Mouse (Mus musculus) small intestine, adult 2 months (tissue): ENCODE results near the gene Ubl3. TPM values are rescaled to one million over a fixed set of nuclear protein-coding genes. Genes with fewer than 3 reads are reported as not detected.

Experiments used
- H3K27ac ChIP-seq: fragments of 200-500 bp; 2 replicates; pipeline ENCODE4 v1.5.1; 2012; ENCODE audit warnings: low read depth, low read length, control low read depth, inconsistent platforms; ENCODE audit not compliant: insufficient read depth
- H3K27me3 ChIP-seq: fragments of 200-500 bp; 2 replicates; pipeline ENCODE4 v1.6.1; 2012; ENCODE audit warnings: mild to moderate bottlenecking, moderate library complexity, low read length, inconsistent platforms; ENCODE audit not compliant: control insufficient read depth, insufficient read depth
- H3K36me3 ChIP-seq: fragments of 200-500 bp; 2 replicates; pipeline ENCODE4 v1.6.1; 2012; ENCODE audit warnings: mild to moderate bottlenecking, low read length, control low read depth, inconsistent platforms; ENCODE audit not compliant: control insufficient read depth, insufficient read depth
- H3K4me1 ChIP-seq: fragments of 200-500 bp; 2 replicates; pipeline ENCODE4 v1.6.1; 2012; ENCODE audit warnings: low read length, inconsistent platforms, mixed read lengths; ENCODE audit not compliant: control insufficient read depth, insufficient read depth, insufficient read length
- H3K4me3 ChIP-seq: fragments of 200-500 bp; 2 replicates; pipeline ENCODE4 v1.5.1; 2012; ENCODE audit warnings: low read depth, mild to moderate bottlenecking, control low read depth, inconsistent platforms, low read length, moderate library complexity
- CTCF ChIP-seq: fragments of 200-500 bp; IDR thresholded peaks from 2 replicates; pipeline ENCODE4 v1.5.1; 2012; ENCODE audit warnings: low read depth, mild to moderate bottlenecking, control low read depth, inconsistent platforms, low read length, moderate library complexity, mixed read lengths; ENCODE audit not compliant: insufficient replicate concordance, insufficient read length; ENCODE audit errors: extremely low read depth
- POLR2A ChIP-seq: fragments of 200-500 bp; IDR thresholded peaks from 2 replicates; pipeline ENCODE4 v1.6.1; 2012; ENCODE audit warnings: low read depth, mild to moderate bottlenecking, control low read depth, inconsistent platforms, low read length, moderate library complexity
- WGBS: fragments of 180-500 bp; shearing (Covaris S2); methylation state at CpG from one replicate; pipeline ENCODE4 v1.1.7; 2018; 5-methylcytosine and 5-hydroxymethylcytosine counted together
- polyA plus RNA-seq: library from polyadenylated mRNA; depleted of rRNA; stranded (reverse); fragments of >200 nt; gene quantifications from 2 replicates; pipeline ENCODE4 v1.2.3, GENCODE M21; 2012

The Ubl3 gene
- polyA plus RNA-seq, 1 experiment, result 68.2 TPM

DNA sequence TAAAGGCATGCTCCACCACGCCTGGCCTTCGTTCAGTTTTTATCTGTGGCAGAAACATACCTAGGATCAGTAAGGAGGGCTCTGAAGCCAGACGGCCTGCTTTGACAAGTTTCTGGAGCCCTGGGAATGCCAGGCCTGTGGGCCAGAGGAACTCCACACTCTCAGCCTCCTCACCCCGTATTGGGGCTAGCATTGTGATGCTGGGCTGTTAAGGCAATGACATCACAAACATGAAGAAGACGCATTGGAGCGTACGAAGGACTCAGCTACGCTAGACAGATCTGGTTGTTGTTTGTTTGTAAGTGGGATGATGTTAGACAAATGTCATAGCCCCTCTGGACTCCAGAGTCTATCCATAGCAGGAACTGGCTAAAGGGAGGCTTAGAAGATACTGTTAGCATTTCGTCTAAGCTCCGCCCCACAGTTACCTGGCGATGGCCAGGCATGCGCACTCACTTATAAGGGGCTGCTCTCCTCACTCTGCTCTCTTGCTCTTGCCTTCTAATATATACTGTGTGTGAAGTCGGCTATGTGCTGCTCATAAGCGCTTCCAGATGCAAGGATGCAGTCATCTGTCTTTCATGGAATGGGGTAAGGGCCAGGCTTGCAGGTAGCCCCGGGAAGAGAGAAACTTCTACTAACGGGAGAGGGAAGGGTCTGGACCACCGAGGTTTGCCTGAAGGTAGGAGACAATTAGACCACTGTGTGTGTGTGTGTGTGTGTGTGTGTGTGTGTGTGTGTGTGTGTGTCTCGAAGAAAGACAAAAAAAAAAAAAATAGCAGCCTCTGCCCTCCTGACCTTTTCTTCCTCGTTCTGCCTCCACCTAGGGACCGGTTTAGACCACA is 38.2 kb upstream of the Ubl3 start:
- Histone ChIP-seq H3K4me1 (no peaks in the 10 kb centered on the region), H3K4me3 (no peak overlapping the region), H3K27ac (no peak overlapping the region), H3K27me3 (no peaks in the 10 kb centered on the region), H3K36me3 (no peaks in the 10 kb centered on the region)
- 63% methylated on average over 20 of the region's 20 CpGs for WGBS
- no peak for TF ChIP-seq CTCF
- no peak for TF ChIP-seq POLR2A

DNA sequence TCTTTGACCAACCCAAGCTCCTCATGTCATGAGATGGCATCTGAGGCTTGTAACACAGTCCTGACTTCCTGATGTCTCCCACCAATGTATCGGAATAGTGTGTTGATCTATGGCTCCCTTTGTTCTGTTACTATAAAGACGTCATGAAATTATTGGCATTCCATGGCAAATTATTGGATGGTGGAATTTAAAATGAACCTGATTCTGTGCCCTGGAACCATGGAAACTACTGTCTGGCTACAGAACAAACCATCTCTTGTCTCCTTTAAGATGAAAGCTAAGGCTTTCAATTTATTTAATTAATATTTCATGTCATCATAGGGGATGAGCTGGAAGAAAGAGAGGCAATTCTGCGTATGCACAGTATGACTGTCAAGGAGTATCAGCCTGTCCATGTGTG is 36.4 kb upstream of the Ubl3 start:
- WGBS, result 87% methylated on average over 3 of the region's 3 CpGs
- Histone ChIP-seq H3K4me3 (no peak overlapping the region), H3K4me1 (no peaks in the 10 kb centered on the region), H3K36me3 (no peaks in the 10 kb centered on the region), H3K27ac (no peak overlapping the region), H3K27me3 (no peaks in the 10 kb centered on the region)
- TF ChIP-seq POLR2A (no peak), CTCF (no peak)

DNA sequence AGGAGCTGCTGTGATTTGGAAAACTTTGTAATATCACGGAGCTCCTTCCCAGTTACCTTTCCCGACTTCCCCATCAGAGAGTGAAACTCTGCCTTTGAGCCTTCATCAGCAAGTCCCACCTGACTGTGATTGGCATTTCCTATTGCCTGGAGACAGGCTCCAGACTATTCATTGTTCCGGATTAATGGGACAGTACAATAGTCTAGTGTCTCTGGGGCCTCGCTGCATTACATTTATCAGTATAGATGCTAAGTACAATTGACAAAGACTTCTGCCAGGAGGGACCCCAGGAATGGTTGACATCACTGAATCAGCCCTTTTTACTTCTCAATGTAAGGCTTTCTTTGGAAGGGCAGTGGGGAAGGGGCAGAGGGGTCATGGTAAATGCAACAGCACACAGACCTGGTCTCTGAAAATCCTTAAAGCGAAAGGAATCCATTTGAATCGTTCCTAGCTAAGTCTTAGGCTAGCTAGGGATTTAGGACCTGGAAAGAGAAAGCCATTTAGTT is 35.6 kb upstream of the Ubl3 start:
- H3K36me3 ChIP-seq, result no peaks in the 10 kb centered on the region
- no peak for TF ChIP-seq CTCF
- TF ChIP-seq POLR2A, result no peak
- no peaks in the 10 kb centered on the region for H3K27me3 ChIP-seq
- H3K4me3 ChIP-seq, result no peak overlapping the region
- 78% methylated on average over 6 of the region's 6 CpGs for WGBS
- H3K27ac ChIP-seq, result no peak overlapping the region
- no peaks in the 10 kb centered on the region for H3K4me1 ChIP-seq

DNA sequence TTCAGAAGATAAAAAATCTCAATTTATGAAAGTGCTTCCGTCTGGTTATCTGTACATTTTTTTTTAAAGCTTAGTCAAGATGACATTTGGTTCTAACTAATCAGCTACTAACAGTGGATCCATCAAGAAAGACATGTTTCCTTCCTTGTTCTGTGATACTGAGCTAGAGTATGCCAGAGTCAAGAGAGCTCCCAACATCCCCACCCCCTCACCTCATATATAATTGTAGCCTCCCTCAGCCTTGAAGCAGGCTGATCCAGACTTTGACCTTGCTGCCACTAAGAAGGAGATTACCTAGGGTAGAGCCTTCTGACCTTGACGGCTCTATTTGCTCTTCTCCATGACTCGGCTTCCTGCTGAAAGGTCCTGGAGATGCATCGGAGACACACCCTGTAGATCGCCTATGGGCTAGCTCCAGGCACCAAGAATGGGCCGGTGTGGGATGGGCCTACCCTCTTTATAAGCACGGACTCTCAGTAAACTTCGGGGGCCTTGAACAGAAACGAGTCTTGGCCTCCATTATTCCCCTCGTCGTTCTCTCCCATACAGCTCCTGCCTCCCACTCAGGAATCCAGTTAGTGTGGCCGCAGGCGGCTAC is 27.9 kb upstream of the Ubl3 start:
- Histone ChIP-seq H3K27me3 (no peaks in the 10 kb centered on the region), H3K4me1 (peaks cover 11% of the 10 kb centered on the region; the same call in 1 of the 2 replicates), H3K27ac (no peak overlapping the region), H3K36me3 (no peaks in the 10 kb centered on the region), H3K4me3 (no peak overlapping the region)
- no peak for TF ChIP-seq CTCF
- no peak for TF ChIP-seq POLR2A
- WGBS, result 54% methylated on average over 13 of the region's 13 CpGs

DNA sequence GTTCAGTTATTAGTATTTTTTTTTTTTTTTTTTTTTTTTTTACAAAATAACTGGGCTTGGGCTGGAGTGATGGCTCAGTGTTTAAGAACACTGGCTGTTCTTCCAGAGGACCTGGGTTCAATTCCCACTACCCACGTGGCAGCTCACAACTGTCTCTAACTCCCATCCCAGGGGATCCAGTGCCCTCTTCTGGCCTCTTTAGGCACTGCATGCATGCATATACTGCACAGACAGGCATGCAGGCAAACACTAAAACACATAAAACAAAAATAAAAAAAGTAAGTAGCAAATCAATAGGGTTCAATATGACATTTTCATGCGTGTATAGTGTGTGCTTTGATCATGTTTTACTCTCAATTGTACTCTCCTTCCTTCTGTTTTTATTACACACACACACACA is 26.6 kb upstream of the Ubl3 start:
- WGBS, result 96% methylated on average over 2 of the region's 2 CpGs
- no peak overlapping the region for H3K4me3 ChIP-seq
- no peak for TF ChIP-seq POLR2A
- TF ChIP-seq CTCF, result peak; percentile 20; the same call in 1 of the 2 replicates
- H3K27me3 ChIP-seq, result no peaks in the 10 kb centered on the region
- H3K36me3 ChIP-seq, result no peaks in the 10 kb centered on the region
- H3K27ac ChIP-seq, result no peak overlapping the region
- H3K4me1 ChIP-seq, result peaks cover 11% of the 10 kb centered on the region; the same call in 1 of the 2 replicates

DNA sequence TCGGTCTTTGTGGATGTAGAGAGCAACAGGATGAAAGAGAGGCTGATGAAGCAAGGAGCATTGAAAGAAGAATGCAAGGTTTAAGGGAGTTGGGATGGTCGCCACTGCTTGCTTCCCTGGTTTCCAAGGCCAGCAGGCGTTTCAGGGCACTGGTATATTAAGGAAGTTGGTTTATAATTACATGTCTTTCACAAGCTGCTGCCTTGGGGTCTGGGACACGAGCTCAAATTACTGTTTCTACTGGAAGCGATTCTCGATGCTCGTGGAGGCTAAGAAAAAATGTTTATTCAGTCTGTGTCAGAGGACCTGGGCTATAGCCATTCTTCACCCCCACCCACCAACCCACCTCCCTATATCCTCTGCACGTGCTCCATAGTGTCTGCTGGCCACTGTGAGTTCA is 25.8 kb upstream of the Ubl3 start:
- no peak for TF ChIP-seq CTCF
- no peak for TF ChIP-seq POLR2A

DNA sequence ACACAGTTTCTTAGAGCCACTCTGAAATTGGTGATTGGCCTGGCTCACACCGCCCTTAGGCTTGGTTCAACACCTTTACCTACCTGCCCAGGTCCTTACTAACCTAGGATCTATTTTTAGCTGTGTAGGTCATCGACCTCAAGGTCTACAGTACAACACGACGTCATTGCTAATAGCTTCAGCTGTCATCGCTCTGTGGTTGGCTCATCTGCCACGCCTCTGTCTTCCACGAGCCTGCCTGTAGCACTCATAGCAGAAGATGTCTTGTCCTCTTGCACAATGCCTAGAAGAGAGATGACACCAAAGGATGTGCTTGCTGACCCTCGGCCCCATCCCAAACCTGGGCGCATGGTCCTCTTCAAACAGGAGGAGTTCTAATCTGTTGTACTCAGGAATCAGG is 24.7 kb upstream of the Ubl3 start:
- no peak overlapping the region for H3K27ac ChIP-seq
- H3K4me3 ChIP-seq, result no peak overlapping the region
- H3K4me1 ChIP-seq, result peaks cover 11% of the 10 kb centered on the region; the same call in 1 of the 2 replicates
- TF ChIP-seq POLR2A, result no peak
- TF ChIP-seq CTCF, result no peak
- no peaks in the 10 kb centered on the region for H3K27me3 ChIP-seq
- 56% methylated on average over 9 of the region's 9 CpGs for WGBS
- H3K36me3 ChIP-seq, result no peaks in the 10 kb centered on the region

More for the DNA sequence above, 25.8 kb upstream of the Ubl3 start:
- Histone ChIP-seq H3K4me3 (no peak overlapping the region), H3K27ac (no peak overlapping the region), H3K4me1 (peaks cover 11% of the 10 kb centered on the region; the same call in 1 of the 2 replicates), H3K27me3 (no peaks in the 10 kb centered on the region), H3K36me3 (no peaks in the 10 kb centered on the region)
- 78% methylated on average over 8 of the region's 8 CpGs for WGBS
